ENCODE assay signal across 8 mouse cellular contexts in the genomic region with DNA sequence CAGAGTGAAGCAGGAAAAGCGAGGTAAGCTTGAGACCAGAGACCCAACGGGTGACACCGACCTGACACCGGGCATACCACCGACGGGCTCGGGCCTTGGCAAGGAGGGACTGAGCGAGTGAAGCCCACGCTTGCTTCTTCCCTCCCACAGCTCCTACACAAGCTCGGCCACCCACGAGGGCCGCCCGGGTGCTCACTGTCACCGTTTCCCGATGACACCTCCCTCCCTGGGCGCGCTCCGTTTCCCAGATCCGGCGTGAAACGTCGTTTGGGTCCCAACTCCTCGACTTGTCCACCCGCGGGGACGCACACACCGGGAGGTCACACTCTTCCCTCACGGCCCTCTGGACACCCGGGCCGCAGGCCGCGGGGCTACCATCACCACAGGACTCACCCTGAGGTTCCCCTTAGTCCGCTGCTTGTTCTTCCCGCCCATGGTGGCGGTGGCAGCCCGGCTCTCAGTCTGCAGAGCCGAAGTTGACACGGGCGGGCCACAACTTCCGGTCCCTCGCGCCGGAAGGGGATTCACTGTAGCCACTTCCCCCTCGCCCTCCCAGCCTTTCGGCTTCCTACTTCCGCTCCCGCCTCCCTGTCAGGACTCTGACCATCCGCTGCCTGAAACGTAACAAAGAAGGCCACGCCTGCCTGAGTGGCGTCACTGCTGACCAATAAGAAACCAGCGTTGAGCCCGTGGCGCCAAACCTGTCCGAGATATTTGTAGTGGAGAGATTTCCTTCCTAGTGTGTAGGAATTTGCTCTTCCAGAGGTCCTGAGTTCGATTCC. TPM values are rescaled to one million over a fixed set of nuclear protein-coding genes. Genes with fewer than 3 reads are reported as not detected.
DNase-seq lines count a peak whose midpoint lies in the region; ATAC-seq and TF ChIP-seq lines count a peak whose summit lies in the region.

Ltn1 (minus strand) TSS at position 580 of the 782 bp plus-strand sequence.

- H3K4me2 ChIP-seq in forebrain, embryonic 12.5 days: peak within 1 kb of the TSS; percentile 71
- peak within 1 kb of the TSS; percentile 93 for H3K4me2 ChIP-seq in heart, postnatal 0 days (ENCODE audit: low read depth, low read length)
- H3K4me2 ChIP-seq in liver, embryonic 16.5 days (ENCODE audit: low read depth, low read length): peak within 1 kb of the TSS; percentile 84
- H3K4me2 ChIP-seq in neural tube, embryonic 13.5 days: peak within 1 kb of the TSS; percentile 92

- H3K4me3 ChIP-seq in E14TG2a.4 (replicated peaks; ENCODE audit: low read length): peak within 1 kb of the TSS; percentile 99
- H3K4me3 ChIP-seq in forebrain, embryonic 12.5 days (replicated peaks): peak within 1 kb of the TSS; percentile 77
- H3K4me3 ChIP-seq in heart, postnatal 0 days (ENCODE audit: low read depth, low read length): peak within 1 kb of the TSS; percentile 81
- H3K4me3 ChIP-seq in liver, embryonic 16.5 days (ENCODE audit: low read depth, low read length): peak within 1 kb of the TSS; percentile 96
- peak within 1 kb of the TSS; percentile 87 for H3K4me3 ChIP-seq in neural tube, embryonic 13.5 days
- H3K4me3 ChIP-seq in testis, adult 2 months (ENCODE audit: control insufficient read depth, low read depth, low read length): peak within 1 kb of the TSS; percentile 89

- no peaks in the 10 kb centered on the region for H3K9me3 ChIP-seq in E14TG2a.4 (ENCODE audit: low read length)
- H3K9me3 ChIP-seq in forebrain, embryonic 12.5 days: no peaks in the 10 kb centered on the region
- H3K9me3 ChIP-seq in heart, postnatal 0 days (replicated peaks; ENCODE audit: control insufficient read depth, low read length): no peaks in the 10 kb centered on the region
- no peaks in the 10 kb centered on the region for H3K9me3 ChIP-seq in liver, embryonic 16.5 days (replicated peaks; ENCODE audit: control insufficient read depth, low read length)
- no peaks in the 10 kb centered on the region for H3K9me3 ChIP-seq in neural tube, embryonic 13.5 days

- ATAC-seq in forebrain, embryonic 12.5 days (ENCODE audit: low FRiP score): peak; percentile 100
- peak; percentile 100 for ATAC-seq in heart, postnatal 0 days (ENCODE audit: insufficient read depth, low read depth)
- ATAC-seq in liver, embryonic 16.5 days (ENCODE audit: low read depth): peak; percentile 99
- ATAC-seq in neural tube, embryonic 13.5 days (ENCODE audit: low read depth): peak; percentile 99

- peaks cover 3% of the 10 kb centered on the region; the same call in 1 of the 2 replicates for H3K36me3 ChIP-seq in E14TG2a.4 (ENCODE audit: insufficient read depth, low read length)
- no peaks in the 10 kb centered on the region for H3K36me3 ChIP-seq in forebrain, embryonic 12.5 days (replicated peaks)
- H3K36me3 ChIP-seq in heart, postnatal 0 days (replicated peaks; ENCODE audit: control insufficient read depth, insufficient read depth, low read length): peaks cover 13% of the 10 kb centered on the region
- H3K36me3 ChIP-seq in liver, embryonic 16.5 days (ENCODE audit: control insufficient read depth, insufficient read depth): no peaks in the 10 kb centered on the region
- H3K36me3 ChIP-seq in neural tube, embryonic 13.5 days: no peaks in the 10 kb centered on the region
- no peaks in the 10 kb centered on the region for H3K36me3 ChIP-seq in testis, adult 2 months (ENCODE audit: control insufficient read depth, insufficient read depth, low read length)

- no peaks in the 10 kb centered on the region for H3K27me3 ChIP-seq in E14TG2a.4 (ENCODE audit: insufficient read depth, low read length)
- H3K27me3 ChIP-seq in forebrain, embryonic 12.5 days: no peaks in the 10 kb centered on the region
- no peaks in the 10 kb centered on the region for H3K27me3 ChIP-seq in heart, postnatal 0 days (ENCODE audit: control insufficient read depth, insufficient read depth, low read length)
- H3K27me3 ChIP-seq in liver, embryonic 16.5 days (ENCODE audit: control insufficient read depth, insufficient read depth, low read depth, low read length): no peaks in the 10 kb centered on the region
- no peaks in the 10 kb centered on the region for H3K27me3 ChIP-seq in neural tube, embryonic 13.5 days
- H3K27me3 ChIP-seq in testis, adult 2 months (ENCODE audit: control insufficient read depth, insufficient read depth, low read length): no peaks in the 10 kb centered on the region

- H3K9ac ChIP-seq in forebrain, embryonic 12.5 days: peak within 1 kb of the TSS; percentile 76
- H3K9ac ChIP-seq in heart, postnatal 0 days (replicated peaks; ENCODE audit: low read depth, low read length): peak within 1 kb of the TSS; percentile 81
- H3K9ac ChIP-seq in liver, embryonic 16.5 days (ENCODE audit: low read depth, low read length): peak within 1 kb of the TSS; percentile 92
- peak within 1 kb of the TSS; percentile 88 for H3K9ac ChIP-seq in neural tube, embryonic 13.5 days

- TF ChIP-seq POLR2A in testis, adult 2 months (IDR thresholded peaks at IDR 0.05; ENCODE audit: control insufficient read depth, low read depth, low read length): peak; percentile 53; the same call in 1 of the 2 replicates

- under 1% methylated on average over 56 of the region's 56 CpGs for WGBS in forebrain, embryonic 12.5 days
- WGBS in heart, postnatal 0 days: under 1% methylated on average over 52 of the region's 56 CpGs
- under 1% methylated on average over 56 of the region's 56 CpGs for WGBS in liver, embryonic 16.5 days (ENCODE audit: insufficient replicate concordance)
- under 1% methylated on average over 56 of the region's 56 CpGs for WGBS in neural tube, embryonic 13.5 days

- peak; percentile 99 for DNase-seq in c-Kit-positive CD71-positive TER-119-positive erythroid progenitor cells, embryonic 14.5 days (ENCODE audit: low spot score)
- DNase-seq in heart, postnatal 0 days (ENCODE audit: low spot score): peak; percentile 100
- peak; percentile 98 to 99 for DNase-seq in kidney, postnatal 4 days

- TF ChIP-seq EP300 in heart, postnatal 0 days (IDR thresholded peaks at IDR 0.05; ENCODE audit: low read depth): no peak

- H3K27ac ChIP-seq in forebrain, embryonic 12.5 days: 0 out of 2 replicates have a peak within 1 kb of the TSS, but pooled peaks have one; percentile 37
- peak within 1 kb of the TSS; percentile 85 for H3K27ac ChIP-seq in heart, postnatal 0 days (ENCODE audit: low read depth)
- peak within 1 kb of the TSS; percentile 82 for H3K27ac ChIP-seq in liver, embryonic 16.5 days (ENCODE audit: low read length)
- H3K27ac ChIP-seq in neural tube, embryonic 13.5 days (replicated peaks): peak within 1 kb of the TSS; percentile 20; the same call in 1 of the 2 replicates
- H3K27ac ChIP-seq in testis, adult 2 months (ENCODE audit: control insufficient read depth, insufficient read depth, low read depth, low read length): peak within 1 kb of the TSS; percentile 83

- TF ChIP-seq CTCF in E14TG2a.4 (conservative IDR thresholded peaks at IDR 0.05; ENCODE audit: low read length): no peak
- no peak for TF ChIP-seq CTCF in heart, postnatal 0 days (IDR thresholded peaks at IDR 0.05; ENCODE audit: low read depth)
- no peak for TF ChIP-seq CTCF in testis, adult 2 months (IDR thresholded peaks at IDR 0.05; ENCODE audit: control insufficient read depth, insufficient read depth, insufficient replicate concordance, low read depth, low read length)

- peaks cover 65% of the 10 kb centered on the region for H3K4me1 ChIP-seq in E14TG2a.4 (replicated peaks; ENCODE audit: low read depth, low read length)
- H3K4me1 ChIP-seq in forebrain, embryonic 12.5 days: peaks cover 6% of the 10 kb centered on the region
- H3K4me1 ChIP-seq in heart, postnatal 0 days (ENCODE audit: control insufficient read depth, insufficient read depth): peaks cover 6% of the 10 kb centered on the region; the same call in 1 of the 2 replicates
- H3K4me1 ChIP-seq in liver, embryonic 16.5 days (ENCODE audit: control insufficient read depth, low read depth, low read length): peaks cover 4% of the 10 kb centered on the region
- peaks cover 23% of the 10 kb centered on the region for H3K4me1 ChIP-seq in neural tube, embryonic 13.5 days (replicated peaks)
- H3K4me1 ChIP-seq in testis, adult 2 months (ENCODE audit: control insufficient read depth, insufficient read depth, low read length): peaks cover 5% of the 10 kb centered on the region

RNA-seq across cellular contexts. Expression of gene Ltn1, which starts in this region (rescaled TPM):
- polyA plus RNA-seq in forebrain, embryonic 12.5 days (2016; fragmentation: Nextera tagmentation; extraction: Ambion mirVana): 35.8 and 38.5 TPM in 2 replicates
- 10.5 and 12.9 TPM in 2 replicates for total RNA-seq in heart, postnatal 0 days (2014; rRNA removed; ENCODE audit: low replicate concordance)
- polyA plus RNA-seq in heart, postnatal 0 days (2015; fragmentation: Nextera tagmentation; extraction: Ambion mirVana): 10.8 and 11.2 TPM in 2 replicates
- 10.4 and 10.5 TPM in 2 replicates for polyA plus RNA-seq in liver, embryonic 16.5 days (2015; fragmentation: Nextera tagmentation; extraction: Ambion mirVana)
- polyA plus RNA-seq in neural tube, embryonic 13.5 days (2015; fragmentation: Nextera tagmentation; extraction: Ambion mirVana): 20.7 and 25.6 TPM in 2 replicates
- 38.7 and 44.6 TPM in 2 replicates for polyA plus RNA-seq in testis, adult 2 months (2012; rRNA removed)

Comparison
In these comparisons a context has a peak if more than half of its experiments do, and no peak if none do; other contexts are left out.
1. Peak in every context shown above with its lines: DNase-seq, ATAC-seq, H3K4me3 ChIP-seq and H3K27ac ChIP-seq.
2. H3K27ac ChIP-seq: peak in every context shown above with its lines; median percentile 85 in heart, postnatal 0 days; 83 in testis, adult 2 months; 82 in liver, embryonic 16.5 days; 37 in forebrain, embryonic 12.5 days; 20 in neural tube, embryonic 13.5 days.